Mouse (Mus musculus): Measurements from ENCODE around the gene Klhl35.

DNA sequence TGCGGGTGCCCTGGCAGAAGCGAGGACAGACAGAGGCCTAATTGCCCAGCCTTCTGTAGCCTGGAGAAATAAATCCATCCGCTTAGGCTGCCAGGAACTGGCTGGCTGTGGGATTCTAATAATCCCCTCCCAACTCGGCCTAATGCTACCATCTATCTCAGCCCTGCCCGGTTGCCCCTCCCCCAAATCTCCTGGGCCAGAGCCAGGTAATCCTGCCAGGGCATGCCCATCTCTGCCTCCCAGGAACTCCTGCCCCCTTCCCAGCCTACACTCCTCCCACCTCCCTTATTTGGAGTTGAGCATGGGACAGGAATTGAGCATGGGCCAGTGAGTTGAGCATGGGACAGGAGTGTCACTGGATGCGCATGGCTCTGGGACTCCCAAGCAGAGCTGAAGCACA lies 36.0 kb upstream of the Klhl35 start:
- TF ChIP-seq POLR2A (IDR thresholded peaks at IDR 0.05; ENCODE audit: insufficient read length, low read depth) (no peak), E2F4 (IDR thresholded peaks at IDR 0.05; ENCODE audit: insufficient read depth) (no peak), POLR2AphosphoS2 (IDR thresholded peaks at IDR 0.05; ENCODE audit: insufficient read length, low read depth) (no peak), MAX (IDR thresholded peaks at IDR 0.05; ENCODE audit: low read depth) (no peak)

All from myocyte (in vitro differentiated cells).